Mouse (Mus musculus) heart, embryonic 14.5 days (tissue): ENCODE measurements at regions not wholly inside any gene's neighbourhood (a gene's known extent, or its start where the extent isn't known, plus 50 kb on each side); places are given as distances from the start of the nearest gene placed in this dataset.

Experiments
- ATAC-seq: fragments of 200-750 bp; cut with Nextera tagmentation; 2 replicates; pipeline ENCODE4 v1.8.0; 2017; ENCODE audit warnings: low read depth, moderate TSS enrichment; ENCODE audit not compliant: insufficient number of reproducible peaks, insufficient read depth, low FRiP score
- H3K27ac ChIP-seq, 2 experiments: fragments of 200-500 bp in 1 of 2; fragments of 300-500 bp in 1 of 2; sonication (generic) in 1 of 2; replicated peaks in 1 of 2; 2 replicates each; pipeline ENCODE4 v1.5.1; 2012 to 2014; ENCODE audit warnings: low read depth in 2 of 2, low read length in 2 of 2, control low read depth in 1 of 2, mild to moderate bottlenecking in 1 of 2, mixed read lengths in 1 of 2; ENCODE audit not compliant: control insufficient read depth in 1 of 2, insufficient read depth in 1 of 2
- H3K27me3 ChIP-seq: fragments of 300-500 bp; sonication (generic); 2 replicates; pipeline ENCODE4 v1.6.1; 2014; ENCODE audit warnings: mild to moderate bottlenecking, low read length, control low read depth; ENCODE audit not compliant: control insufficient read depth, insufficient read depth
- H3K36me3 ChIP-seq: fragments of 300-500 bp; sonication (generic); 2 replicates; pipeline ENCODE4 v1.6.1; 2014; ENCODE audit warnings: mild to moderate bottlenecking, control low read depth, low read length, mixed read lengths; ENCODE audit not compliant: control insufficient read depth, insufficient read depth
- H3K4me1 ChIP-seq, 2 experiments: fragments of 200-500 bp in 1 of 2; fragments of 300-500 bp in 1 of 2; sonication (generic) in 1 of 2; 2 replicates each; pipeline ENCODE4 v1.6.1; 2012 to 2014; ENCODE audit warnings: low read length in 2 of 2, control low read depth in 1 of 2, mixed read lengths in 1 of 2; ENCODE audit not compliant: control insufficient read depth in 2 of 2, insufficient read depth in 2 of 2
- H3K4me2 ChIP-seq: fragments of 300-500 bp; sonication (generic); 2 replicates; pipeline ENCODE4 v1.6.1; 2014; ENCODE audit warnings: mild to moderate bottlenecking, low read length
- H3K4me3 ChIP-seq, 2 experiments: fragments of 200-500 bp in 1 of 2; fragments of 300-500 bp in 1 of 2; sonication (generic) in 1 of 2; 2 replicates each; pipeline ENCODE4 v1.5.1; 2012 to 2014; ENCODE audit warnings: low read length in 2 of 2, mild to moderate bottlenecking in 2 of 2, control low read depth in 1 of 2, low read depth in 1 of 2, moderate library complexity in 1 of 2; ENCODE audit not compliant: control insufficient read depth in 1 of 2, insufficient read depth in 1 of 2
- H3K9ac ChIP-seq: fragments of 300-500 bp; sonication (generic); 2 replicates; pipeline ENCODE4 v1.6.1; 2014; ENCODE audit warnings: mild to moderate bottlenecking, low read length
- H3K9me3 ChIP-seq: fragments of 300-500 bp; sonication (generic); 2 replicates; pipeline ENCODE4 v1.6.1; 2016; ENCODE audit warnings: low read length, control low read depth; ENCODE audit not compliant: control insufficient read depth
- WGBS: fragments of 180-500 bp; shearing (Covaris S2); extraction: QIAGEN DNeasy Blood & Tissue Kit; methylation state at CpG from one replicate; pipeline ENCODE4 v1.1.7; 2014; 5-methylcytosine and 5-hydroxymethylcytosine counted together

DNA sequence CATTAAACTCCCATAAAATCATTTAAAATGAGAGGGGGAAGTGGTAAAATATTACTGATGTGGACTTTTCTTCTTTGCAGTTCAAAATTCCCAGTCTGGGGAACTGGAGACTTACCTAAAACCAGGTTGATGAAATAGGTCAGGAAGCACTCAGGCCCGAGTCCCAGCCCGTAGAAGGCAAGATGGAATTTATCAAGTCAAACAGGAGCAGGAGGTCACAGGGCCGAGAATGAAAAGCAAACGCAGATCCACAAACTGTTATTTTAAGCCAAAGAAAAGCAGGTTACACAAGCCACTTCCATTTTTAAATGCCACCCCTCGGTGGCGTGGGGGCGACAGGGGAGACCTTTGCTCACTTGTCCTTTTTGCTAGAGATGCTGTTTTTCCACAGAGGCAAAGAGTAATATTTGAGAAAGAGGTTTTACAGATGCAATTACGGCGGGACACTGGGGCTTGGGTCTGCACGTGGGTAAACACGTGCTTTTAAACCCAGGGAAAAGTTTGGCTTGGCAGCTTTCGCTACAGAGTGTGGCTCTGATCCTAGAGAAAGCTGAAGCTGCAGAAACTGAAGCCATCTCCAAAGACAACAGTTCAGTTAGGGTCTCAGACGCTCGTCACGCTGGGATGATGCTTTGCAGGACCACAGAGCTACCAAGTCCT is 241.0 kb upstream of the Lyplal1 start:
- Histone ChIP-seq H3K27ac (0 out of 4 replicates have a peak overlapping the region, but pooled peaks of 1 of the 2 experiments have one; percentile 10), H3K4me1 (peaks cover 3 to 7% of the 10 kb centered on the region in 2 experiments; a peak in 1 of 4 replicates), H3K4me2 (peak overlapping the region; percentile 23; the same call in 1 of the 2 replicates), H3K27me3 (no peaks in the 10 kb centered on the region), H3K9me3 (no peaks in the 10 kb centered on the region), H3K9ac (no peak overlapping the region), H3K4me3 (no peak overlapping the region), H3K36me3 (no peaks in the 10 kb centered on the region)
- WGBS = 48% methylated on average over 15 of the region's 15 CpGs
- ATAC-seq = no peak

DNA sequence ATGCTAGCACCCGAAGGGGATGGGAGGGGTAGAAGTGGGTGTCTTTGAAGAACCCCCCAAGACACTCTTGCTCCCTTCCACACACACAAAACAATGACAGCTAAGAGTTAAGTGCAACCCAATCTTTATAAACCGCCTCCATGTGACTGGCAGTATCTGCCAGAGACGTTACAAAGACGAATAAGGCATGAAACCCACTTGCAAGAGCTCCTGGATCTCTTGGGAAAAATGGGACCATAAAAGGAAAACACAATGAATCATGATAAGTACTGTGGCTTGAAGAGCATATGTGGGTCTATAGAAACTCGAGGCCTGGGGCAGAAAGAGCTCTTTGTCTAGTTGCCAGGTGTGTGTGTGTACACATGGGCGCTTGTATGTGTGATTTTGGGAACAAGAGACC is 237.6 kb upstream of the Lyplal1 start:
- H3K4me3 ChIP-seq = no peak overlapping the region
- ATAC-seq = no peak
- peaks cover 3 to 7% of the 10 kb centered on the region in 2 experiments; a peak in 1 of 4 replicates for H3K4me1 ChIP-seq
- no peak overlapping the region for H3K27ac ChIP-seq
- no peak overlapping the region for H3K9ac ChIP-seq
- WGBS = 64% methylated on average over 6 of the region's 6 CpGs
- no peaks in the 10 kb centered on the region for H3K36me3 ChIP-seq
- H3K27me3 ChIP-seq = no peaks in the 10 kb centered on the region; the same call in 1 of the 2 replicates
- no peak overlapping the region for H3K4me2 ChIP-seq
- peaks cover 5% of the 10 kb centered on the region for H3K9me3 ChIP-seq

- H3K9ac ChIP-seq = no peak overlapping the region
- no peaks in the 10 kb centered on the region for H3K36me3 ChIP-seq
- H3K9me3 ChIP-seq = peaks cover 5% of the 10 kb centered on the region
- H3K4me2 ChIP-seq = no peak overlapping the region
- H3K27ac ChIP-seq = no peak overlapping the region
- no peaks in the 10 kb centered on the region; the same call in 1 of the 2 replicates for H3K27me3 ChIP-seq
- H3K4me3 ChIP-seq = no peak overlapping the region
- no peak for ATAC-seq
- peaks cover 3 to 9% of the 10 kb centered on the region in 2 experiments; a peak in 2 of 4 replicates for H3K4me1 ChIP-seq
Observed at GRCm38 (mm10) chr1:186354072-186354471, 237.0 kb upstream of the Lyplal1 start.

DNA sequence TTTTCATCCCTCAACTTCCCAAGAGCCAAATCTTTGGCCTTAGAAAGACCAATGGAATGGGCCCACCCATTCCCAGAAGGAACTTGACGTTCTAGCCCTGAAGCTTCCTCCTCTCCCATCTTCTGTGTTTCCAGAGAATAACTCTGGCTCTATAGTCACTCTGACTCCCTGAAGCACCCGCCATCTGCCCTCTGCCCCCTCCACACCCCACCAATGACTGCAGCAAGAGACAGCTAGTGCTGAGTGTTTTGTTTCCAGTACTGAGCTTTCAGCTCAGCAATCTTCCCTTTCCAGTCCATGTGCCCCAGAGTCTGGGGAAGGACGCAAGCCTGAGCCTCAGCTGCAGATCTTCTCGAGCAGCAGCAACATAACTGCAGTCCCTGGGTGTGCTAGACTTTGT is 233.3 kb upstream of the Lyplal1 start:
- Histone ChIP-seq H3K4me3 (no peak overlapping the region), H3K4me1 (peaks cover 6 to 15% of the 10 kb centered on the region in 2 experiments; a peak in 3 of 4 replicates), H3K9ac (no peak overlapping the region), H3K27ac (no peak overlapping the region), H3K27me3 (no peaks in the 10 kb centered on the region; the same call in 1 of the 2 replicates), H3K9me3 (peaks cover 5% of the 10 kb centered on the region), H3K36me3 (no peaks in the 10 kb centered on the region), H3K4me2 (no peak overlapping the region)
- 83% methylated on average over 4 of the region's 4 CpGs for whole genome bisulfite sequencing
- no peak for ATAC-seq

DNA sequence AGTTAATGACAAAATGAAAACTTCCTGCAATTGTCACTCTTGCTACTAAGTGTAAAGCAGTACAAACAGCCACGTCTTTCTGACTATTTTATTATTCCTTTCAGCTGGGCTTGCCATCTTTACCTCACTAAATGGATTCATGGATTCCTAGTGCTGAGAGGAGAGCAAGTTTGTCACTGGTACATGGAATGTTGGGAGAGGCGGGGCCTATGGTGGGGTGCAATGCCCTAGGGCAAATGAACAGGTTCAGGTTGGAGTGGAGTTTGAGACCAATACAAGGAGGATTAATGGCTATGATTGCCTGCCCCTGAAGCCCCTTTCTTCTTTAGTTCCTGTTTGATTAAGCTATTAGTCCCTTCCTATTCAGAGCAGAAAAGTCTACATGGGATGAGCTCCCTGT is 232.9 kb upstream of the Lyplal1 start:
- Histone ChIP-seq H3K27me3 (no peaks in the 10 kb centered on the region; the same call in 1 of the 2 replicates), H3K36me3 (no peaks in the 10 kb centered on the region), H3K9ac (no peak overlapping the region), H3K4me3 (no peak overlapping the region), H3K9me3 (peaks cover 5% of the 10 kb centered on the region), H3K27ac (no peak overlapping the region), H3K4me1 (peaks cover 6 to 15% of the 10 kb centered on the region in 2 experiments; a peak in 3 of 4 replicates), H3K4me2 (no peak overlapping the region)
- no peak for ATAC-seq
- 83% methylated on average over 2 of the region's 2 CpGs for WGBS

- peak overlapping the region; percentile 47 to 63; a peak in 2 of 4 replicates for H3K27ac ChIP-seq
- 44% methylated on average over 14 of the region's 14 CpGs for WGBS
Observed at GRCm38 (mm10) chr1:186347413-186348147, 230.5 kb upstream of the Lyplal1 start.

GRCm38 (mm10) chr1:186345449-186345848 is 228.3 kb upstream of the Lyplal1 start:
- H3K4me2 ChIP-seq = no peak overlapping the region
- ATAC-seq = no peak
- peaks cover 6 to 15% of the 10 kb centered on the region in 2 experiments; a peak in 3 of 4 replicates for H3K4me1 ChIP-seq
- H3K27ac ChIP-seq = no peak overlapping the region
- WGBS = 84% methylated on average over 6 of the region's 6 CpGs
- no peaks in the 10 kb centered on the region; the same call in 1 of the 2 replicates for H3K27me3 ChIP-seq
- H3K36me3 ChIP-seq = no peaks in the 10 kb centered on the region
- no peaks in the 10 kb centered on the region for H3K9me3 ChIP-seq
- H3K4me3 ChIP-seq = no peak overlapping the region
- H3K9ac ChIP-seq = no peak overlapping the region

More at GRCm38 (mm10) chr1:186347413-186348147, 230.5 kb upstream of the Lyplal1 start:
- Histone ChIP-seq H3K9ac (no peak overlapping the region), H3K4me1 (peaks cover 6 to 15% of the 10 kb centered on the region in 2 experiments; a peak in 3 of 4 replicates), H3K9me3 (peaks cover 3% of the 10 kb centered on the region), H3K4me2 (peak overlapping the region; percentile 18; the same call in 1 of the 2 replicates), H3K4me3 (no peak overlapping the region), H3K36me3 (no peaks in the 10 kb centered on the region), H3K27me3 (no peaks in the 10 kb centered on the region; the same call in 1 of the 2 replicates)
- peak; percentile 71; the same call in 1 of the 2 replicates for ATAC-seq
